Mouse (Mus musculus) heart, adult 2 months (tissue): ENCODE results near the gene Cep68. TPM values are rescaled to one million over a fixed set of nuclear protein-coding genes. Genes with fewer than 3 reads are reported as not detected.

Experiments used
- DNase-seq, 2 experiments: peaks; one replicate each; pipeline ENCODE4 v3.0.0; 2021
- H3K27ac ChIP-seq: fragments of 200-600 bp; 2 replicates; pipeline ENCODE4 v1.8.1; 2022
- H3K27me3 ChIP-seq: fragments of 200-500 bp; 2 replicates; pipeline ENCODE4 v1.6.1; 2012; ENCODE audit warnings: mild to moderate bottlenecking, low read length, inconsistent platforms, mixed read lengths; ENCODE audit not compliant: control insufficient read depth, insufficient read depth
- H3K36me3 ChIP-seq: fragments of 200-500 bp; 2 replicates; pipeline ENCODE4 v1.6.1; 2012; ENCODE audit warnings: low read length, inconsistent platforms; ENCODE audit not compliant: control insufficient read depth, insufficient read depth
- H3K4me1 ChIP-seq: fragments of 200-500 bp; 2 replicates; pipeline ENCODE4 v1.6.1; 2011; ENCODE audit warnings: low read length; ENCODE audit not compliant: control insufficient read depth, insufficient read depth
- H3K4me3 ChIP-seq: fragments of 200-600 bp; 2 replicates; pipeline ENCODE4 v1.8.1; 2022
- H3K79me2 ChIP-seq: fragments of 200-500 bp; replicated peaks from 2 replicates; pipeline ENCODE4 v1.6.1; 2012; ENCODE audit warnings: mild to moderate bottlenecking, inconsistent platforms, low read length, moderate library complexity, mixed read lengths; ENCODE audit not compliant: control insufficient read depth, insufficient read depth
- H3K9ac ChIP-seq: fragments of 200-500 bp; 2 replicates; pipeline ENCODE4 v1.6.1; 2012; ENCODE audit warnings: low read depth, mild to moderate bottlenecking, control low read depth, inconsistent platforms, low read length, mixed read lengths
- CTCF ChIP-seq: fragments of 200-600 bp; IDR thresholded peaks from 2 replicates; pipeline ENCODE4 v1.8.1; 2022; ENCODE audit warnings: antibody characterized with exemption, mild to moderate bottlenecking, moderate library complexity
- EP300 ChIP-seq: fragments of 200-500 bp; IDR thresholded peaks from 2 replicates; pipeline ENCODE4 v1.6.1; 2011; ENCODE audit warnings: low read depth, low read length, control low read depth; ENCODE audit not compliant: insufficient read depth
- POLR2A ChIP-seq: fragments of 200-500 bp; IDR thresholded peaks from 2 replicates; pipeline ENCODE4 v1.6.1; 2011; ENCODE audit warnings: mild to moderate bottlenecking, low read depth, low read length, control low read depth; ENCODE audit not compliant: insufficient read depth
- WGBS: fragments of 180-500 bp; shearing (Covaris S2); methylation state at CpG from one replicate; pipeline ENCODE4 v1.1.7; 2018; 5-methylcytosine and 5-hydroxymethylcytosine counted together
- intact Hi-C: fragments of 180-260 bp; cut with DNase I; formaldehyde crosslinking; loops from one replicate; pipeline ENCODE4 v1.15.1; 2025
- polyA plus RNA-seq: library from polyadenylated mRNA; depleted of rRNA; stranded (reverse); fragments of >200 nt; gene quantifications from 2 replicates; pipeline ENCODE4 v1.2.3, GENCODE M21; 2012
- total RNA-seq, 2 experiments: library from RNA; stranded (reverse); gene quantifications; 2 replicates each; pipeline ENCODE4 v1.2.3; 2021

Gene Cep68
- total and polyA plus RNA-seq, 3 experiments = 20.1 to 49.3 (median 43.1) TPM

GRCm38 (mm10) chr11:20216415-20216814, 32.8 kb downstream of the Cep68 start:
- no peak overlapping the region for H3K9ac ChIP-seq
- H3K36me3 ChIP-seq = peaks cover 55% of the 10 kb centered on the region
- peaks cover 13% of the 10 kb centered on the region for H3K4me1 ChIP-seq
- no peak overlapping the region for H3K27ac ChIP-seq
- TF ChIP-seq CTCF = peak; percentile 67
- TF ChIP-seq POLR2A = no peak
- TF ChIP-seq EP300 = no peak
- intact Hi-C loops = no loop called here
- no peaks in the 10 kb centered on the region for H3K27me3 ChIP-seq
- no peak for DNase-seq
- no peak overlapping the region for H3K4me3 ChIP-seq
- peaks cover 10% of the 10 kb centered on the region for H3K79me2 ChIP-seq
- WGBS = 91% methylated on average over 4 of the region's 4 CpGs

- peak in 1 of 2 experiments; percentile 54 for DNase-seq
- Histone ChIP-seq H3K27ac (no peak overlapping the region), H3K27me3 (no peaks in the 10 kb centered on the region), H3K79me2 (peaks cover 12% of the 10 kb centered on the region), H3K4me3 (no peak overlapping the region), H3K36me3 (peaks cover 51% of the 10 kb centered on the region), H3K9ac (no peak overlapping the region), H3K4me1 (peaks cover 19% of the 10 kb centered on the region)
- intact Hi-C loops = no loop called here
- WGBS = 82% methylated on average over 1 of the region's 1 CpGs
- TF ChIP-seq EP300 (no peak), POLR2A (no peak), CTCF (peak; percentile 74)
Measured at GRCm38 (mm10) chr11:20214779-20215178, 34.5 kb downstream of the Cep68 start.

- H3K79me2 ChIP-seq = peaks cover 15% of the 10 kb centered on the region
- H3K36me3 ChIP-seq = peaks cover 56% of the 10 kb centered on the region
- peaks cover 22% of the 10 kb centered on the region for H3K4me1 ChIP-seq
- H3K27me3 ChIP-seq = no peaks in the 10 kb centered on the region
- 43% methylated on average over 2 of the region's 2 CpGs for WGBS
- DNase-seq = no peak
- TF ChIP-seq CTCF (no peak), POLR2A (no peak), EP300 (no peak)
- H3K9ac ChIP-seq = no peak overlapping the region
- no peak overlapping the region for H3K27ac ChIP-seq
- H3K4me3 ChIP-seq = no peak overlapping the region
- intact Hi-C loops = no loop called here
Measured at GRCm38 (mm10) chr11:20211838-20212237, 37.4 kb downstream of the Cep68 start.

GRCm38 (mm10) chr11:20207589-20207988, 41.6 kb downstream of the Cep68 start:
- no peak for TF ChIP-seq EP300
- TF ChIP-seq POLR2A = no peak
- peak; percentile 41 for TF ChIP-seq CTCF
- Histone ChIP-seq H3K9ac (no peak overlapping the region), H3K79me2 (peaks cover 18% of the 10 kb centered on the region), H3K27ac (no peak overlapping the region), H3K36me3 (peaks cover 69% of the 10 kb centered on the region), H3K27me3 (no peaks in the 10 kb centered on the region), H3K4me3 (no peak overlapping the region), H3K4me1 (peaks cover 29% of the 10 kb centered on the region)
- intact Hi-C loops = loop anchor here (10.0 kb wide), 1 partner anchor 383 kb away; no protein-coding TSS in a partner anchor
- no peak for DNase-seq
- WGBS = 56% methylated on average over 2 of the region's 2 CpGs

- H3K4me1 ChIP-seq = peaks cover 26% of the 10 kb centered on the region
- no peak overlapping the region for H3K9ac ChIP-seq
- TF ChIP-seq EP300 (no peak), CTCF (no peak), POLR2A (no peak)
- H3K27me3 ChIP-seq = no peaks in the 10 kb centered on the region
- WGBS = 7% methylated on average over 2 of the region's 2 CpGs
- peaks cover 17% of the 10 kb centered on the region for H3K79me2 ChIP-seq
- no peak overlapping the region for H3K4me3 ChIP-seq
- H3K27ac ChIP-seq = no peak overlapping the region; the same call in 1 of the 2 replicates
- intact Hi-C loops = loop anchor here (10.0 kb wide), 1 partner anchor 382 kb away; no protein-coding TSS in a partner anchor
- H3K36me3 ChIP-seq = peaks cover 63% of the 10 kb centered on the region
- no peak for DNase-seq
Measured at GRCm38 (mm10) chr11:20206626-20207223, 42.5 kb downstream of the Cep68 start.

- Histone ChIP-seq H3K27me3 (no peaks in the 10 kb centered on the region), H3K9ac (no peak overlapping the region), H3K36me3 (peaks cover 55% of the 10 kb centered on the region), H3K4me1 (peaks cover 22% of the 10 kb centered on the region), H3K4me3 (no peak overlapping the region; the same call in 1 of the 2 replicates), H3K79me2 (peaks cover 18% of the 10 kb centered on the region), H3K27ac (peak overlapping the region; percentile 19; the same call in 1 of the 2 replicates)
- no peak for TF ChIP-seq POLR2A
- TF ChIP-seq CTCF = no peak
- no peak for TF ChIP-seq EP300
- WGBS = 27% methylated on average over 4 of the region's 4 CpGs
- intact Hi-C loops = loop anchor here (10.0 kb wide), 1 partner anchor 381 kb away; no protein-coding TSS in a partner anchor
- DNase-seq = no peak
Measured at GRCm38 (mm10) chr11:20205538-20205937, 43.7 kb downstream of the Cep68 start.
